Mouse (Mus musculus): ENCODE data around the gene Dlg2.
A peak's percentile ranks its signal among the peaks of the same experiment; 100 is the strongest.

Gene Dlg2

GRCm38 (mm10) chr7:90540811-90541323 is 64.4 kb downstream of the Dlg2 start:
- no peak for DNase-seq

- no peak for DNase-seq
These were observed 76.9 kb downstream of the Dlg2 start for GRCm38 (mm10) chr7:90553399-90553798.

GRCm38 (mm10) chr7:90554421-90554820 is 77.9 kb downstream of the Dlg2 start:
- no peak for DNase-seq

DNA sequence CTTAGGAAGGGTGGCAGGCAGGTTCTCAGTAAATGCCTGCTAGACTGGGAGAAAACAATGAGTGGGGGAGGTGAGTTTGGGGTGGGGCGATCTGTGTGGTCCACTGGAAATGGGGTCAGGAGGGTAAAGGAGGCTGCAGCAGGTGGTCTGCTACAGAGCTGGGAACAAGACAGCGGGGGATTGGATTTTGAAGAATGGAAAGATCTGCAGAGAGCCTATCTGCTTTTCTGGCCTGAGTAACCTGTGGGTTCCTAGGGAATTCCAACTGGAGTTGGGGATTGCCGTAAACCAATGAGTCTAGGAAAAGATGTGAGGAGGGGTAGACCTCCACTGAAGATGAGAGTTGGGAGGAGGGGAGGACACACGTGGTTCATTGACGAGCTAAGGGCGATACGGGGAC is 92.7 kb downstream of the Dlg2 start:
- no peak for DNase-seq

- DNase-seq: no peak
These were observed 111.3 kb downstream of the Dlg2 start for GRCm38 (mm10) chr7:90587795-90588194.

- DNase-seq: no peak
These were observed 111.8 kb downstream of the Dlg2 start for GRCm38 (mm10) chr7:90588318-90588717.

GRCm38 (mm10) chr7:90609764-90610163 is 133.3 kb downstream of the Dlg2 start:
- no peak for DNase-seq

- no peak for DNase-seq
These were observed 154.1 kb downstream of the Dlg2 start for GRCm38 (mm10) chr7:90630546-90630945.

DNA sequence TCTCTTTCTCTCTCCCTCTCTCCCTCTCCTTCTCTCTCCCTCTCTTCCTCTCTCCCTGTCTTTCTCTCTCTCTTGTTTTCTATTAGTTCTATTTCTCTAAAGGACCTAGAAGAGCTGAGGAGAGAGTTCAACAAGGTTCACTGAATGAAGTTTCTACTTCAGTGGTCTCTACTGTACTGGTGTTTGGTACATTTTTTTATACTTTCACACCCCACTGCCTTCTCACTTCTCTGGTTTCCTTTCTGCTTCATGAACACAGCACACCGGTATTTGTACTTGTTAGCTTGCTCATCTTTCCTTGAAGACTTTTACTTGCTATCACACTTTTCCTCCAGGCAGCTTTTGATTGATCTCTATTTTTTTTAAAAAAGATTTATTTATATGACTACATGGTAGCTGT is 173.0 kb downstream of the Dlg2 start:
- no peak for DNase-seq

DNA sequence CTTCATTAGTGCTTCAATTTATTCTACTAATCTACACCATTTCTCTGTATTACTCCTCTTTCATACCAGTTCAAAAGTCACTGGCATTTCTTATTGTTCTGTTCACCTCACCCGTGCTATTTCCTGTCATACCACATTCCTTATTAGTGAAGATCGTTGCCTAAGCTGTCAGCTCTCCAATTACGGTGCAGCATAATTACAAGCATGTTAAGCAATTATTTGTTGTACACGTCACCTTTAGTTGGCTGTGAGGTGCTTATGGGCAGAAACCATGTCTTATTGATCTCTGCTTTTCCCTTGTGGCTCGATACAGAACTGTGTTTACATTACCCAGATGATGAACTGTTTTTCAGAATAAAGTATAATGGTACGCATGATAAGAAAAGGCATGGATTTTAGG is 174.7 kb downstream of the Dlg2 start:
- DNase-seq: no peak

DNA sequence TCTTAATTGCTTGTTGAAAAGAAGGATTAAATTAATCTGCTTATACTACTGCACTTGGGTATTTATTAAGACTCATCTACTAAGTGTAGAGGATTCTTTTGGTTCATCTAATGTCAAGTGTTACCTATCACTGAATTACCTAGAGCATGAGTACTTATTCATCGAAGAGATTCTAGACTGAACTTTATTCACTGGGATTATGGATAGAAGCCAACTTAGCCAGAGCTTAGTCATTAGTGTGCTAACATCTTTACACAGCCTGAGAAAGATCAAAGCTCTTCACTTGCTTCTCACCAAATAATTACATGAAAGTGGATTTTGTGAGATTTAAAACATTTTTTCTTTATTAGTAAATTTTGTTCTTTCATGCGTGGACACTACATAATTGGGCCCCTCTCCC is 175.1 kb downstream of the Dlg2 start:
- no peak for DNase-seq

- DNase-seq: peak; percentile 2
These were observed 182.1 kb downstream of the Dlg2 start for GRCm38 (mm10) chr7:90658593-90658992.

- DNase-seq: no peak
These were observed 217.6 kb downstream of the Dlg2 start for GRCm38 (mm10) chr7:90694050-90694449.

- DNase-seq: no peak
These were observed 219.9 kb downstream of the Dlg2 start for GRCm38 (mm10) chr7:90696181-90696950.

- DNase-seq: no peak
These were observed 226.8 kb downstream of the Dlg2 start for GRCm38 (mm10) chr7:90703163-90703852.

DNA sequence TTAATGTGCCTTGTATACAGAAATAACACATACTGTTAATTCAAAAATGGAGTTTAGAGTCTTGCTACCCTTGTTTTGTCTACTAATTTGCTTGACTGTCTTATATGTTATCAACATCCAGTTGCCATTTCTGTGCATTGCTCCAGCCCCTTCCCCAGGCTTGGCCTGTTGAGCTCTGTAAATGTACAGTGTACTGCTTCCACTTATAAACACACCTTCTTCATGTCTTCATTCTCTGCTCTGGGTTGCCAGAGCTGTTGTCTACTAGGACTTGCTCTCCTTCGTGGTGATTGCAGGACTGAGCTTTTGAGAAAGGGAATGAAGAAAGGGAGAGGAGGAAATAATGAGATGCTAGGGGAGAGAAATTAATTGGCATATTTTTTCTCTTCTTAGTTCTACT is 227.5 kb downstream of the Dlg2 start:
- no peak for DNase-seq

DNA sequence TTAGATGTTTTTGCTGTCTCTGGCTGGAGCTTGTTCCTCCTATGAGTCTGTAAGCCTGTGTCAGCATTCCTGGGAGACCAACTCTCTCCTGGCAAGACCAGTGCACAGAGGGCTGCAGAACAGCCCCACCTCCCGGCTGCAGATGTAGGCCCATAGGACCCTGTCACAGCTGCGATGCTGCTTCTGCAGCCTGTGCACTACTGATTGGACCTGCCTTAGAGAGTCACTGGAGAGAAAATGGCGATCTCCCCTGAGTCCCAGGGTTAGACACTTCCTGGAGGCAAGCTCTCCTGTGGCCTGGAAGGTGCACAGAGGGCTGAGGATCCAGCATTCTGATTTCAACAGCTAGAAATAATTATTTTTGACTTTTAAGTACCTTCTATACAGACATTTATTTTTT is 257.6 kb downstream of the Dlg2 start:
- DNase-seq: no peak

- no peak for DNase-seq
These were observed 259.9 kb downstream of the Dlg2 start for GRCm38 (mm10) chr7:90736369-90736768.

- no peak for DNase-seq
These were observed 272.2 kb downstream of the Dlg2 start for GRCm38 (mm10) chr7:90748636-90749035.

DNA sequence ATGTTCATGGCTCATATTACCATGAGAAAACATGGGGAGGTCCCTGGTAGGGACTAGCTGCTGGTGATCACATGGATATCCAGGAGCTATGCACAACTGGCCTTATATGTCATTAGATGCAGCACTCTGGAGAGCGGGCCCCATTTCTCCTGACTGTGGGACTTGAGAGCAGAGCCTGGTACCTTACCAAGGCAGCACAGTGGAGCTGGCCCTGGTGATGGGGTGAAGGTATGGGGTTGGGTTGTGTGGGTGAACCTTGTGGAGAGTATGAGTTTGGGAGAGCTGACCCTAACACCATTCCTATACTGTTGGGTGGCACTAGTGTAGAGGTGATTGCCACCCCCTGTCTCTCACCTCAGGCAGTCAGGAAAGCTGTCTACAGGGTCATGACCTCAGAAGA is 311.5 kb downstream of the Dlg2 start:
- DNase-seq: no peak

DNA sequence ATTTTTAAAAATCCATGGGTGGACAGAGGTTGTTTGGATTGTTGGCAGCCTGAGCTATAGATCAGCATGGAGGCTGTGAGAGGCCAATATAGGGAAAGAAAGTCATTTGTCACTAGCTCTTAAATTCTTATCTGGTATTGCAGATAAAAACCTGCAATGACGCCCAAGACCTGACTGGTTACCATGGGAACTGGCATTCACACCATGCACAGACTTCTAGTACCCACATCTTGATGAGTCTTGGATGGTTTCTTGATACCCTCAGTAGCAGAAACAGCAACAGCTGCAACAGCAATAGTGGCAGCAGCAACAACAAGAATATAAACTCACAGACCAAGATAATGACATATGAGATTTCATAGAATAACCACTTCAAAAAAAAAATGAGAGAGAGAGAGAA is 315.1 kb downstream of the Dlg2 start:
- DNase-seq: no peak

GRCm38 (mm10) chr7:90825640-90826039 is 349.2 kb downstream of the Dlg2 start:
- no peak for DNase-seq

DNA sequence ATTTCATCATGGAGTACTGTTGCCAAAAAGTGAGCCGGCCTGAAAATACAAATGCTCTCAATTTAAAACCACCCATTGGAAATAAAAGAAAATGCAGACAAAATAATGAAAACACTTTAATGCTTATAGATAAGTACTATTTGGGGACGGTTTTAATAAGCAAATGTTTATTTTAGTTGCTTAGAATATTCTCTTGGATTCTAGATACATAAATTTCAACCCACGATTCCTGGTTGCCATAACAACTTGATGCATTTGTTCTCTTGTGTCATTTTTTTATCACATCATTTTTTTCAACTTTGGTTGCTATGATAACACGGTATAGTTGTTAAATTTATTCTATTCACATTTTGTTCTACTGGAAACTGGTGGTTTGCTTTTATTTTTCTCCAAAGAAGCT is 364.8 kb downstream of the Dlg2 start:
- DNase-seq: no peak
